Mouse (Mus musculus) left cerebral cortex, adult 2 months (tissue): ENCODE results near the gene Phf8. TPM values are rescaled to one million over a fixed set of nuclear protein-coding genes. Genes with fewer than 3 reads are reported as not detected.
"Not testable (repeated sequence)": the region's sequence is repeated elsewhere in the genome, so short reads cannot be mapped to it uniquely, and the experiment has no call there.

Source experiments
- DNase-seq, 2 experiments: peaks; one replicate each; pipeline ENCODE4 v3.0.0; 2021 to 2022; ENCODE audit warnings: low spot score in 2 of 2, mixed read lengths in 1 of 2; ENCODE audit errors: extremely low spot score in 1 of 2
- H3K27ac ChIP-seq: fragments of 200-600 bp; 2 replicates; pipeline ENCODE4 v1.8.1; 2022
- H3K4me3 ChIP-seq: fragments of 200-600 bp; 2 replicates; pipeline ENCODE4 v1.8.1; 2022
- CTCF ChIP-seq: fragments of 200-600 bp; IDR thresholded peaks from 2 replicates; pipeline ENCODE4 v1.8.1; 2022; ENCODE audit warnings: antibody characterized with exemption, mild to moderate bottlenecking, moderate library complexity
- intact Hi-C: fragments of 180-260 bp; cut with DNase I; formaldehyde crosslinking; loops from one replicate; pipeline ENCODE4 v1.15.1; 2025
- long read RNA-seq, 2 experiments: library from polyadenylated mRNA; stranded (forward); transcript quantifications; one replicate each; pipeline ENCODE4 v2.0.0; 2021; ENCODE audit warnings: borderline mapping rate in 2 of 2
- total RNA-seq, 2 experiments: library from RNA; stranded (reverse); gene quantifications; 2 replicates each; pipeline ENCODE4 v1.2.3; 2021

The Phf8 gene
- total RNA-seq, result 10 to 100 TPM; 30.7 to 33.0 TPM
- long read RNA-seq, experiment 1, full-length matches to known transcripts, result 17 of 31 reads
- long read RNA-seq, experiment 1, partial matches to known transcripts, result 7 of 31 reads
- long read RNA-seq, experiment 1, other reads (novel, unspliced or antisense), result 7 of 31 reads
- long read RNA-seq, experiment 2, full-length matches to known transcripts, result 7 of 12 reads
- long read RNA-seq, experiment 2, partial matches to known transcripts, result 0 of 12 reads
- long read RNA-seq, experiment 2, other reads (novel, unspliced or antisense), result 5 of 12 reads

DNA sequence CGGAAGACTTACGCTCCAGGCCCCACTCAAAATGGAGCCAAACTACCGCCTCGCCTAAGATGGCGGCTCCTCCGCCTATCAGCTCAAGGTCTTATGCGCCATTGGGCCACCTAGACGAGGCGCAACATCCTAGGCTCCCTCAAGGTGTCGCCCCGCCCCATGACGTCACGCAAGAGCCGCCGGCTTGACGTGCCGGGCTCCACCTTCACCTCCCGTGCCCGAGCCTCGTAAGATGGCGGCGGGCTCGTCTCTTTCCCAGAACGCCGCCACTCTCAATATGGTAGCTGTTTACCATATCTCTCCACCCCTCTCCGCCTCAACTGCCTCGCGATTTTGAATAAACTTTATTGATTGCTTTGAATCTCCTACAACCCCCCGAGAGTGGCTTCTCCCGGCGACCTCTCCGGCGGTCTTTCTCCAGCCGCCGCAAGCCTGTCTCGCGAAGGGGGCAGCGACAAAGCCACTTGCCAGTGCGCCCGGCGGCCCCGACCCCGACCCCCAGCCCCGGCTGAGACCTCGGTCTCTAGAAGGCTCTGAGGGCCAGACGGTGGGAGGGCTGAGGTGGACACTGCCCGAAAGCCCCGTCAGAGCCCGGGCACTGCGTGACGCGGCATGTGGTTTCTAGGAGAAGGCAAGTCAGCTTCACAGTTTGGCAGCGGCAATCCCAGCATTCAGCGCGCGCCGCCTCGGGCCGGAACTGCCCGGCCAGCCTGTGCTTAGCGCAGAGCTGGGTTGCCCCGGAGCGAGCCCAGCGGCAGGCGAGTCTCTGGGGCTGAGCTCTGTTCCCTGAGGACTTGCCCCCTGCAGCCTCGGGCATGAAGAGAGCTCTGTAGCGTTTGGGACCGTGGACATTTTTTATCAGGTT is at the start of gene Phf8:
Phf8 (plus strand) TSS at position 215 of the 865 bp plus-strand sequence.
- no peak; the same call in 1 of the 2 replicates for TF ChIP-seq CTCF
- peak within 1 kb of the TSS; percentile 47 for H3K4me3 ChIP-seq
- intact Hi-C loops, result loop anchor here (2.0 to 5.0 kb wide), 3 partner anchors 176 to 482 kb away; partner anchors contain the start of genes Fam120c and Hsd17b10
- peak within 1 kb of the TSS; percentile 94 for H3K27ac ChIP-seq
- DNase-seq, result peak; percentile 91 to 93

DNA sequence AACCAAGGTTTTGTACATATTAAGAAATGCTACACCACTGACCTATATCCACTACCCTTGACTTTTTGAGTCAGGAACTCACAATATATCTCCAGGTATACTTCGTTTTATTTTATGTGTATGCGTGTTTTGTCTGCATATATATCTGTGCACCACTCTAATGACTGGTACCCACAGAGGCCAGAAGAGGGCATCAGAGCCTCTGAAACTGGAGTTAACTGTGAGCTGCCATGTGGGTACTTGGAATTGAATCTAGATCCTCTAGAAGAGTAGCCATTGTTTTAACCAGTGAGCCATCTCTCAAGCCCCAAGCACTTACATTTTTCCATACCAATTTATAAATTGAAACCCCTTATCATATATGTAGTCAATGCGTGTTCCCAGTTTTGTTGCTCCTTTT is 32.3 kb upstream of the Phf8 start:
- intact Hi-C loops, result no loop called here
- no peak overlapping the region for H3K27ac ChIP-seq
- no peak for DNase-seq
- TF ChIP-seq CTCF, result no peak; the same call in 1 of the 2 replicates
- no peak overlapping the region for H3K4me3 ChIP-seq

DNA sequence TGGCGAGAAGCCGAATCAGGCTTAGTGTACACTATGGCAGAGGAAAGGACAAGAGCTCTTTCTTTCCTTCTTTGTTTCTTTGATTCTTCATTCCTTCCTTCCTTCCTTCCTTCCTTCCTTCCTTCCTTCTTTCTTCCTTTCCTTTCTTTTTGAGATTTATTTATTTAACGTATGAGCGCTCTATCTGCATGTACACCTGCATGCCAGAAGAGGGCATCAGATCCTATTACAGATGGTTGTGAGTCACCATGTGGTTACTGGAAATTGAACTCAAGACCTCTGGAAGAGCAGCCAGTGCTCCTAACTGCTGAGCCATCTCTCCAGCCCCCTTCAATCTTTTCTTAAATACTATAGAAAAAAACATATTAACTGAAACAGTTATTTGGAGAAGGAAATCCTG is 27.2 kb upstream of the Phf8 start:
- DNase-seq, intact Hi-C loops, H3K4me3 ChIP-seq, H3K27ac ChIP-seq: not testable (repeated sequence)

DNA sequence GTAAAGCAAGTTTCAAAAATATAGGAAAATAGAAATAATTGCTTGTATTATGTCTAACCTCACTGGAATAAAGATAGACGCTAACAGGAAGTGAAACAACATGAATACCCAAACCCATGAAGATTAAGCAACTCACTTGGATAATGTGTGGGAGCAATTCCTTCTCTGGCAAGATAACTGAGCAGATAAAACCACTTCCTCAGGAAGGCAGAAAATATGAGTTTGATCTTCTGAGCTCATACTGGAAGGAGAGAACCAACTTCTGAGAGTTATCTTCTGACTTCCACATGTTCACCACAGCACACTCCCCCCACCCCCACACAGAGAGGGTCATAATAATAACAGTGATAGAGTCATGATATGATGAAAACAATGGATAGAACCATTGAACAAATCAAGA is 23.9 kb upstream of the Phf8 start:
- intact Hi-C loops, result no loop called here
- H3K4me3 ChIP-seq, result no peak overlapping the region
- no peak for TF ChIP-seq CTCF
- no peak overlapping the region for H3K27ac ChIP-seq
- no peak for DNase-seq

DNA sequence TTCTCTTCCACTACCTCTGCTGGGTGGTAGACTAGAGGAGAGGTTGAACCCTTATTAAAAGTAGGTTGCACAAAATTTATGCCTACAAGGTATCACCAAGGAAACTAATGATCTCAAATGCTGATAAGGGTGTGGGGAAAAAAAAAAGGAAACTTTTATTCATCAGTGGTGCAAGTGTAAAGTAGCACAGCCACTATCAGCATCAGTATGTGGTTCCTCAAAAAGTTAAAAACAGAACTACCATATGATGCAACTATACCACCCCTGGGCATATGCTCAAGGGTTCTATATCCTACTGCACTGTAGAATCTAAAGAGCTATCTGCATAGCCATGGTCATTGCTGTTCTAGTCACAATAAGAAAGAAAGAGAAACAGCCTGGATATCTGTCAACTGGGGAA is 11.9 kb upstream of the Phf8 start:
- intact Hi-C loops, result no loop called here

DNA sequence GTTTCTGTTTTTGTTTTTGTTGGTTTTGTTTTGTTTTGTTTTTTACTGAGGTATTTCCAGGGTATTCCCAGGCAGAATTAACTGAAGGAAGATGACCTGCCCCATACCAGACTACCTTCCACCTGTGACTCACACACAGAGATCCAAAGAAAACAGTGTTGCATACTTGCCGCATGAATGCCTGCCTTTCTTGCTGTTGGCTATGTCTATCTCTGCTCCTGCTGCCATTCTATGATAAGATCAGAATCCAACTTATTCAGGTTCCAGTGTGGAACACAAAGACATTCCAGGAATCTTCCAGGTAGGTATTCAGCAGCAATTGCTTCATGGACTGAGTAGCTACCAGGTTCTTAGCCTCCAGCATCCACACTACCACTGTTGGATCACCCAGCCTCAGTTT is 10.6 kb upstream of the Phf8 start:
- H3K27ac ChIP-seq, result no peak overlapping the region
- H3K4me3 ChIP-seq, result no peak overlapping the region
- intact Hi-C loops, result no loop called here
- no peak for TF ChIP-seq CTCF
- DNase-seq, result no peak

More for the DNA sequence above, 11.9 kb upstream of the Phf8 start:
- no peak overlapping the region for H3K4me3 ChIP-seq
- no peak overlapping the region for H3K27ac ChIP-seq
- TF ChIP-seq CTCF, result no peak
- DNase-seq, result no peak

DNA sequence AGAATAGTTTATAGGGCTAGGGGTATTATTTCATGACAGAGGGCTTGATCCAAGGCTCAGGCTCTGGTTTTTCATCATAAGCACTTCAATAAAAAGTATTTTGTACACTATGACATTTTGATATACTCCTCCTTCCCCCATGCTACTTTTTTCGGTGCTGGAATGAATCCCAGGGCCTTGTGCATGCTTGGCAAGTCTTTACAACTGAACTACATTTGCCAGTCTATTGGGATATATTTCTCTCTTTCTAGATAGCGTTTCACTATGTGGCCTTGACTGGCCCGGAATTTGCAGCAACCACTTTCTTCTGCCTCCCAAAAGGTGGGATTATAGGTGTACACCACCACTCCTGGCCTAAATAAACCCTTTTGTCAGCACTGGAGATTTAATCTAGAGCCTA is 7.4 kb upstream of the Phf8 start:
- TF ChIP-seq CTCF, result no peak
- intact Hi-C loops, result no loop called here
- Histone ChIP-seq H3K4me3 (no peak overlapping the region), H3K27ac (no peak overlapping the region)
- no peak for DNase-seq

DNA sequence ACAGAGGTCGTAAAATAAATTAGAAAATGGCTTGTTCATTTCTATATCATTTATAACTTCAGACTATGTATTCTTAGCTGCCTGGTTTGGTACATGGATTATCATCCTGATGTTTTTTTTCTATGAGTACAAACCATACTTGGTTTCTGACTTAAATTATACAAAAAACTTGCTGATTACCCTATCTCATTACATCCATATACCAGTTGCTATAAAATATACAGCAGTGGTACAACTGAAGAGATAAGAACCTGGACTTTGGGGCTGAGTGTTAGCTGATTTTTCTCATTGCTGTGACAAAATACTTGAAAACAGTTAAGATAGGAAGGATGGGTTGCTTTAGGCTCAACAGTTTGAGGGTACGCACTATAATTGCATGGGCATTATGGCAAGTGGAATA is 6.8 kb upstream of the Phf8 start:
- intact Hi-C loops, result no loop called here
- DNase-seq, result no peak
- no peak for TF ChIP-seq CTCF
- Histone ChIP-seq H3K27ac (no peak overlapping the region), H3K4me3 (no peak overlapping the region)

DNA sequence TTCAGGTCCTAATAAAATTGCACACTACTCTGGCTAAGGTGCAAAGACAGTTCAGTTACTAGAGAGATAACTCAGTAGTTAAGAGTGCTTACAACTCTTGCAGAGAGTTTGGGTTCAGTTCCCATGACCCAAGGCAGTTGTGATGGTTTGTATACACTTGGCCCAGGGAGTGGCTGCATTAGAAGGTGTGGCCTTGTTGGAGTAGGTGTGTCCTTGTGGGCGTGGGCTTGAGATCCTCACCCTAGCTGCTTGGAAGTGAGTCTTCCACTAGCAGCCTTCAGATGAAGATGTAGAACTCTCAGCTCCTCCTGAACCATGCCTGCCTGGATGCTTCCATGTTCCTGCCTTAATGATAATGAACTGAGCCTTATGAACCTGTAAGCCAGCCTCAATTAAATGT is 2.3 kb upstream of the Phf8 start:
- DNase-seq, result no peak
- TF ChIP-seq CTCF, result no peak
- Histone ChIP-seq H3K27ac (no peak overlapping the region), H3K4me3 (no peak overlapping the region)
- intact Hi-C loops, result loop anchor here (5.0 kb wide), 1 partner anchor 386 kb away; no protein-coding TSS in a partner anchor

DNA sequence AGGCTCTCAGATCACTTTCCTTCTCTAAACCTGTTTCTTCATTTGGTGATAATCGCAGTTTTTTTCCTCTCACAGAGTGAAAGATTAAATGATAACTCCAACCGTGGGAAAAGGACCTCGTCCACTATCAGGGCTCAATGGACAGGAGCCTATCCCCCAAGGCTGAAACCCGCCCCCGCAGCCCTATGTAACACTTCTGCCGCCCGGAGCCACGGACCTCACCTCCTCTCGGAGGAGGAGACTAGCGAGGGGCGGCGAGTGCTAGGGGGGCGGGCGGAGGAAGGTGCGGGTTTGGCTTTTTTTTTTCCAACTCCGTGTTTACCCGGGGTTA is 380 bp upstream of the Phf8 start:
- Histone ChIP-seq H3K4me3 (peak overlapping the region; percentile 47), H3K27ac (peak overlapping the region; percentile 94)
- intact Hi-C loops, result loop anchor here (2.0 to 5.0 kb wide), 3 partner anchors 175 to 482 kb away; partner anchors contain the start of genes Fam120c and Hsd17b10
- no peak for TF ChIP-seq CTCF
- DNase-seq, result no peak

DNA sequence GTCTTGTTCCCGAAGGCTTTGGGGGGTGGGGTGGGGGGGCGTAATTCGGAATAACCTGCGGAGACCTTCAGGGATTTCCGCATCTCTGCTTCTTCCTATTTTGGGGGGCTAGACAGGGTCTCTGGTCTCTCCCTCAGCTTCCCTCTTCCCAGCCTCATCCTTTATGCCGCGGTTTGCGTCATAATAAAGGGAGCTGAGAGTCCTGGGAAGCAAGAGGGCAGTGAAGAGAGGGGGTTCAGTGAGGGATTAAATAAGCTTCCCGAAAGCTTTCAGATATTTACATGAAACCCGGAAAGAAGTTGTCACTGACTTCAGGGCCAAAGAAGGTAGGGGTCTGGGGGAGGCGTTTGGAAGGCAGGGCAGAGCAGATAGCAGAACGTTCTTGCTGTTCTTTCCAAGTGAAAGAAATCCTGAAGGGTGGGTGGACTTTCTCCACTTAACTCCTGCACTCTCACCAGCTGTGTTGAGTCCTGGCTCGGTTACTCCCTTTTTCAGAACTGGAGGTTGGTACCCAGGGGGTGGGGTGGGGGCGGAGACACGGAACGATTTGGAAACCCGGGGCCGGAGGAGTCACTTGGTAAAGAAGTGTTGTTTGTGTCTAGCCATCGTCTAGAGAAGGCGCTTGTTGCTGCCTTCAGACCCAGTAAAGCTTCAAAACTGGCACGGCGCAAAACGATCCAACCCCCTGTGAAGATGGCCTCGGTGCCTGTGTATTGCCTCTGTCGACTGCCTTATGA is 1.5 kb downstream of the Phf8 start:
- intact Hi-C loops, result loop anchor here (2.0 to 5.0 kb wide), 3 partner anchors 177 to 480 kb away; partner anchors contain the start of genes Fam120c and Hsd17b10
- peak overlapping the region; percentile 47 for H3K4me3 ChIP-seq
- no peak for TF ChIP-seq CTCF
- DNase-seq, result peak; percentile 7 to 12
- H3K27ac ChIP-seq, result peak overlapping the region; percentile 18; the same call in 1 of the 2 replicates

DNA sequence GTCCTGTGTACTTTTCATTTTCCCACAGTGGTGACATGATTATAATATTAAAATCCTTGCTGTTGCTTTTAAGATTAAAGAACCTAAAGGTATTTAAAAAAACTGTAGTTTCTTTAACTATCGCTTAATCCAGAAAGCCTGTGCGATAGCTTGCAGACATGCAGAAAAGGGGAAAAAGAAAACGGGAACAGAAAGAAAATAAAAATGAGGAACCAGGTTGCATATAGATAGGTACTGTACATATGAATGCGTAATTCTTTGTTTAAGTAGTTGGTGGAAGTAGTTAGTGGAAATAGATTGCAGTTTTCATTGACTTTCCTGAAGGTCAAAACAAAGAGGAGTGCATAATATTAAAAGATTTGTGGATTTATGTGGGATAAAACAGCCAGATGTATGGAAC is 32.9 kb downstream of the Phf8 start:
- Histone ChIP-seq H3K4me3 (no peak overlapping the region), H3K27ac (no peak overlapping the region)
- TF ChIP-seq CTCF, result no peak
- intact Hi-C loops, result no loop called here
- no peak for DNase-seq
